Mouse (Mus musculus) left cerebral cortex, postnatal 25 days (tissue): ENCODE measurements around the gene Gm49368. TPM values are rescaled to one million over a fixed set of nuclear protein-coding genes. Genes with fewer than 3 reads are reported as not detected.
"Not testable (repeated sequence)": the region's sequence is repeated elsewhere in the genome, so short reads cannot be mapped to it uniquely, and the experiment has no call there.

Experiments
- DNase-seq, 2 experiments: peaks; one replicate each; pipeline ENCODE4 v3.0.0; 2022; ENCODE audit warnings: low spot score in 2 of 2, mixed read lengths in 1 of 2
- intact Hi-C: fragments of 180-260 bp; cut with DNase I; formaldehyde crosslinking; loops from one replicate; pipeline ENCODE4 v1.15.1; 2025
- total RNA-seq, 2 experiments: library from RNA; stranded (reverse); gene quantifications; 2 replicates each; pipeline ENCODE4 v1.2.3; 2021

Gene Gm49368
- total RNA-seq, 2 experiments from 2014 or later: not detected

GRCm38 (mm10) chr7:128116396-128116795, 53.9 kb downstream of the Gm49368 start:
- intact Hi-C loops: no loop called here
- no peak for DNase-seq

- no peak for DNase-seq
- intact Hi-C loops: no loop called here
Measured at GRCm38 (mm10) chr7:128119726-128120490, 57.4 kb downstream of the Gm49368 start.

GRCm38 (mm10) chr7:128128741-128129720, 66.5 kb downstream of the Gm49368 start, which contains the start of gene Itgax:
Itgax (plus strand) TSS chr7:128129547.
- no peak for DNase-seq
- intact Hi-C loops: no loop called here

- DNase-seq: no peak
- intact Hi-C loops: no loop called here
Measured at GRCm38 (mm10) chr7:128132148-128132547, 69.7 kb downstream of the Gm49368 start.

- DNase-seq: no peak
- intact Hi-C loops: no loop called here
Measured at GRCm38 (mm10) chr7:128133596-128133995, 71.1 kb downstream of the Gm49368 start.

GRCm38 (mm10) chr7:128136927-128137326, 74.4 kb downstream of the Gm49368 start:
- intact Hi-C loops: no loop called here
- no peak for DNase-seq

- intact Hi-C loops: no loop called here
- DNase-seq: no peak
Measured at GRCm38 (mm10) chr7:128139611-128140010, 77.1 kb downstream of the Gm49368 start.

GRCm38 (mm10) chr7:128150970-128151369, 88.5 kb downstream of the Gm49368 start:
- intact Hi-C loops: no loop called here
- no peak for DNase-seq

- intact Hi-C loops: no loop called here
- no peak for DNase-seq
Measured at GRCm38 (mm10) chr7:128154076-128154475, 91.6 kb downstream of the Gm49368 start, which contains the start of gene Itgad. Itgad (plus strand) TSS chr7:128154376.

GRCm38 (mm10) chr7:128154924-128155323, 92.4 kb downstream of the Gm49368 start:
- intact Hi-C loops: no loop called here
- DNase-seq: no peak

- DNase-seq, intact Hi-C loops: not testable (repeated sequence)
Measured at GRCm38 (mm10) chr7:128158688-128159354, 96.3 kb downstream of the Gm49368 start.

GRCm38 (mm10) chr7:128164001-128164400, 101.5 kb downstream of the Gm49368 start:
- intact Hi-C loops: loop anchor here (1.0 kb wide), 1 partner anchor 14 kb away; no protein-coding TSS in a partner anchor
- DNase-seq: peak in 1 of 2 experiments; percentile 51

GRCm38 (mm10) chr7:128166391-128166790, 103.9 kb downstream of the Gm49368 start:
- intact Hi-C loops: no loop called here
- DNase-seq: no peak

- DNase-seq: no peak
- intact Hi-C loops: no loop called here
Measured at GRCm38 (mm10) chr7:128169996-128170395, 107.5 kb downstream of the Gm49368 start.

Other genes with a start within 250 kb of the Gm49368 start
- 10 to 100 TPM; 70.5 to 76.0 TPM for gene Stx4a, start 238.4 kb upstream of the Gm49368 start, total RNA-seq
- 100 to 1,000 TPM; 437 to 445 TPM for gene Stx1b, start 238.1 kb upstream of the Gm49368 start, total RNA-seq
- 10 to 100 TPM; 28.1 to 30.4 TPM for gene Zfp646, start 186.5 kb upstream of the Gm49368 start, total RNA-seq
- 10 to 100 TPM; 20.6 to 20.7 TPM for gene Zfp668, start 185.9 kb upstream of the Gm49368 start, total RNA-seq
- gene Prss53, start 171.7 kb upstream of the Gm49368 start, total RNA-seq: 1 to 10 TPM; 1.7 to 1.9 TPM
- not detected for gene Gm21974, start 167.2 kb upstream of the Gm49368 start, total RNA-seq
- gene Vkorc1, start 167.1 kb upstream of the Gm49368 start, total RNA-seq: 10 to 100 TPM; 22.9 to 26.0 TPM
- 10 to 100 TPM; 33.7 to 37.6 TPM for gene Bckdk, start 158.6 kb upstream of the Gm49368 start, total RNA-seq
- gene Kat8, start 150.2 kb upstream of the Gm49368 start, total RNA-seq: 10 to 100 TPM; 28.6 to 28.7 TPM
- under 1 TPM in 1 of 2 experiments, not detected in 1; 0.64 TPM for gene Prss8, start 132.6 kb upstream of the Gm49368 start, total RNA-seq
- 1 to 10 TPM; 8.0 to 9.3 TPM for gene Prss36, start 116.0 kb upstream of the Gm49368 start, total RNA-seq
- gene Fus, start 95.2 kb upstream of the Gm49368 start, total RNA-seq: 100 to 1,000 TPM; 270 to 316 TPM
- 1 to 10 TPM; 2.3 to 4.0 TPM for gene Pycard, start 68.8 kb upstream of the Gm49368 start, total RNA-seq
- gene Trim72, start 58.7 kb upstream of the Gm49368 start, total RNA-seq: 1 to 10 TPM; 1.1 to 1.5 TPM
- gene Itgam, start within 50 bp of the Gm49368 start, total RNA-seq: 10 to 100 TPM; 10.8 to 11.2 TPM
- gene Itgax, start 66.9 kb downstream of the Gm49368 start, total RNA-seq: under 1 TPM in 1 of 2 experiments, not detected in 1; 0.23 TPM
- gene Itgad, start 91.7 kb downstream of the Gm49368 start, total RNA-seq: under 1 TPM in 1 of 2 experiments, not detected in 1; 0.62 TPM
- gene Cox6a2, start 143.7 kb downstream of the Gm49368 start, total RNA-seq: 10 to 100 TPM in 1 of 2 experiments, 1 to 10 TPM in 1; 8.2 to 11.2 TPM
- gene Armc5, start 174.7 kb downstream of the Gm49368 start, total RNA-seq: 10 to 100 TPM; 13.0 to 13.4 TPM
- gene 9130023H24Rik, start 175.3 kb downstream of the Gm49368 start, total RNA-seq: 1 to 10 TPM; 3.3 to 3.9 TPM
- gene Tgfb1i1, start 184.1 kb downstream of the Gm49368 start, total RNA-seq: 10 to 100 TPM; 18.6 to 22.6 TPM
- gene Slc5a2, start 203.0 kb downstream of the Gm49368 start, total RNA-seq: not detected
- 10 to 100 TPM; 20.8 to 26.7 TPM for gene BC017158, start 235.5 kb downstream of the Gm49368 start, total RNA-seq